Mouse (Mus musculus) urinary bladder, postnatal 25 days (tissue): ENCODE data around the gene Pik3cd.
"Not testable (repeated sequence)": the region's sequence is repeated elsewhere in the genome, so short reads cannot be mapped to it uniquely, and the experiment has no call there.

Experiments
- DNase-seq: peaks from one replicate; pipeline ENCODE4 v3.0.0; 2022; ENCODE audit warnings: low spot score

Pik3cd gene

DNA sequence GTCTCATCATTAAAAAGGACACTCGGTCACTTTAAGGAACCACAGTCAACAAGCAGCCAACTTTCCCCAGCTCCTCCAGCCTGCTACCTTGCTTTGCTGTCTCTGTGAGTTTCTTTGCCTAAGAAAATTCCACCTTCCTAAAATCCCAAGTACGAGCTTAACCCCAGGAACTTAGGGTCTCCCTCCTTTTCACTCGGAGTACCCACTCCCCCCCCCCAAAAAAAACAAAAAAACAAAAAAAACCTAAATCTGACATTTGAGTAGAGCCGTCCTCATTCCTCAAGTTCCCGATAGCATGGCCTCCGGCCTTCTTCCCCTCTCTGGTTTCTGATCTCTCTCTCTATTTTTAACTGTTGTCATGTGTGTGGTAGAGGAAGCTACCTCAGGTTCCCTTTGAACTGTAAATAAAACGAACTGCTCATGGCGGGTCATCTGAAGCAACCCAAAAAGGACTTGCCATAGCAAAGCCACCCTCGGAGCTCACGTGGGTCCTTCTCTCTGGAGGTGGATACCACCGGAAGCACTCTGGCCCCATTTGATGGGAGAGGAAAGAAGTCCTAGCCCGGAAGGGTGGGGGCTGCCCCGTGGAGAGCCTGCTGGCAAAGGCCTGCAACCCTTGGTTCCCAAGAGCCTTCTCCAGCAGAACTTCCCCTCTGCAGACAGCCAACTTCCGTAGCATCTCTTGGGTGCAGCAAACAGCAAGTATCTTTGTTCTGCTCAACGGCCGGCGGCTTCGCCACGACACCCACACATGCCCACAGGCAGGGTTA lies at the start of gene Pik3cd:
Pik3cd (minus strand) TSS at position 362 of the 770 bp plus-strand sequence.
- no peak for DNase-seq

DNA sequence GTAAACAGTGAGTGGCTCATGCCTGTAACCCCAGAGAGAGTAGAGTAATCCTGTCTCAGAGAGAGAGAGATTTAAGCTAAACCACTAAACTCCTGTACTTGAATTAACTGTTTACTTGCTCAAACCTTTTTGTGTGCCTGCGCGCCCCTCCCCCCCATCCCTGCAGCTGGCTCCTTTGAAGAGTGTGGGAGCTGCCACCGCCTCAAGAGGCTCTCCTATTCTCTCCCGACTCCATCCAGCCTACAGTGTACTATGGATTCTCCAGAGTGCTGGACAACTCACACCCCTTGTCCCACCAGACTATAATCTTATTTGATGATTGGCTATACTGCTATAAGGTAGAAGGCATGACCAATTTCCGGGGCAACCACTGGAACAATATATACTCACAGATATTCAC lies 48.3 kb upstream of the Pik3cd start:
- DNase-seq = no peak

- not testable (repeated sequence) for DNase-seq
Measured at GRCm38 (mm10) chr4:149749663-149750015, 47.3 kb upstream of the Pik3cd start.

DNA sequence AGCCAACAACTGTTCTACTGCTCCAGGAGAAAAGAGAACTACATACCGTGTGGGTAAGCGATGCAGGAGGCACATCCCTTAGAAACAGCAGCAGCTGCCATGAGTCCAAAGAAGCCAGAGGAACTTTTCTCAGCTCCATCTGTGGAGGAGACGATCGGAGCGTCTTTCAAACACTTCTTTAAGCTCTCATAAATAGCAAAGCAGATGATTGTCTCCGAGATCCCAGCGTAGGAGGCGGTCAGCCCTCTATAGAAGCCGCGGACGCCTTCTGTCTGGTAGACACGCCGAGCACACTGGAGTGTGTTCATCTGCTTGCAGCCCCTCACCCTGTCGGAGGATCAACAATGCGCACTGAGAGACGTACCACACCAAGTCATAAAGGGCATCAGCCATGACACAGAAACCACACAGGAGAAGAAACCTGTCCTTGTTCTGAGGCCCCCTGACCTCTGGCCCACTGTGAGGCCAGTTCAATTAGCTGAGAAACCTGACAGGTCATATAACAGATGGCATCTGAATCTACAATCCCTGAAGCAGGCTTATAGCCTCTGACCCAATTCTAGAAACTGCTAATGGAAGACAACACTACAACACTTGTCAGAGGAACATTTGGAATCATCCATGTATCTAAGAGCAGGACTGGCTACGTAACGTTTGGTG lies 46.8 kb upstream of the Pik3cd start:
- DNase-seq = no peak

GRCm38 (mm10) chr4:149744119-149744518 lies 41.7 kb upstream of the Pik3cd start:
- DNase-seq = no peak

DNA sequence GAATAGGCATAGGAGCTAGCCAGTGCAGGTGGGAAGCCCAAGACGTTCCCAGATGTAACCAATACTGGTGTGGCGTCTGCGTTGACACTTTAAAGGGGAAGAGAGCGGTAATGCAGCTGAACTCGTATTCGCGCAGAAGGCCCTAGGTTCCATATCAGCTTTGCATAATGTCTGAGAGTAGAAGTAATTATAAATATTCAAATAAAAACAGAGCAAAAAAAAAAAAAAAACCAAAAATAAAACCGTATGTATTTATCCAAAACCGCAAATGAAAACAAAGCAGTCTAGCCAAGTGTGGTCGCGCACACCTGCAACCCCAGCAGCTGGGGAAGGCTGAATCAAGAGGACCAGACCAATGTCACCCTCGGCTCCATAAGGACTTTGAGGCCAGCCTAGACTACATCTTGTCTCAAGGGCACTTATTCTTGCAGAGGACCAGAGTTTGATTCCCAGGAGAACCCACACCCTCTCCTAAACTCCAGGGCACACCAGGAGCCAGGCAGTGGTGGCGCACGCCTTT lies 39.7 kb upstream of the Pik3cd start:
- no peak for DNase-seq

DNA sequence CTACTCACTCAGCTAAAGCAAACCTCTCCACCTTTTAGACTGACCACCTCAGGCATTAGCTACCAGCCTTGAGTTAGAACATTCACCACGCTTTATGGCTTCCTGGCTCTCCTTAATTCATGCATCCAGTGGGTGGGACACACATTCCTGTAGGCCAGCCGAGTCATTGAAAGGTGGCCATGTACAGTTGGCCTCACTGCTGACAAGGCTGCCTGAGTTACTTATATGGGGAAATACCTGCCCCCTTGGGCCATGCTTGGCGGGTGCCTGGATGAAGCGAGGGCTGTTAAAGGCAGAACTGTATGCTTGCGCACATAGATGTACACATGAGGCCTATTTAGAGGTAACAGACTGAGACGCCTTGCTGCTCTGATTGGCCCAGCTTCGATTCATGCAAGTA lies 37.9 kb upstream of the Pik3cd start:
- DNase-seq = no peak

DNA sequence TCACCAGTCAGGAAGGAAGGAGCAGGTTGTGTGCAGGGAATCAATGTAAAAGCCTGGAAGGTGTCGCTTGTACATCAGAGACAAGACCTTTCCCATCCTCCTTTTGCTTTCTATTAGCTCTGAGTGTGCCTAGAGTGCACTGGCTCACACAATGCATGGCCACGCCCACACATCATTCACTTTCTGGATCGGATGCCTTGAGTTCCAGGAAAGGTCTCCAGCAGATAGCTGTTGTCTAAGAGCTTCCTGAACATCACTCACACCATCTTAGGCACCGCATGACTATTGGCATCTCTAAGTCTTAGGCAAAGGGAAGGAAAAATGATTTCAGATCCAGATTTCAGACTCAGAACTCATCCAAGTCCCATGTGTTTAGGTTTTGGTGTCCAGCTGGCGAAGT lies 37.1 kb upstream of the Pik3cd start:
- no peak for DNase-seq

DNA sequence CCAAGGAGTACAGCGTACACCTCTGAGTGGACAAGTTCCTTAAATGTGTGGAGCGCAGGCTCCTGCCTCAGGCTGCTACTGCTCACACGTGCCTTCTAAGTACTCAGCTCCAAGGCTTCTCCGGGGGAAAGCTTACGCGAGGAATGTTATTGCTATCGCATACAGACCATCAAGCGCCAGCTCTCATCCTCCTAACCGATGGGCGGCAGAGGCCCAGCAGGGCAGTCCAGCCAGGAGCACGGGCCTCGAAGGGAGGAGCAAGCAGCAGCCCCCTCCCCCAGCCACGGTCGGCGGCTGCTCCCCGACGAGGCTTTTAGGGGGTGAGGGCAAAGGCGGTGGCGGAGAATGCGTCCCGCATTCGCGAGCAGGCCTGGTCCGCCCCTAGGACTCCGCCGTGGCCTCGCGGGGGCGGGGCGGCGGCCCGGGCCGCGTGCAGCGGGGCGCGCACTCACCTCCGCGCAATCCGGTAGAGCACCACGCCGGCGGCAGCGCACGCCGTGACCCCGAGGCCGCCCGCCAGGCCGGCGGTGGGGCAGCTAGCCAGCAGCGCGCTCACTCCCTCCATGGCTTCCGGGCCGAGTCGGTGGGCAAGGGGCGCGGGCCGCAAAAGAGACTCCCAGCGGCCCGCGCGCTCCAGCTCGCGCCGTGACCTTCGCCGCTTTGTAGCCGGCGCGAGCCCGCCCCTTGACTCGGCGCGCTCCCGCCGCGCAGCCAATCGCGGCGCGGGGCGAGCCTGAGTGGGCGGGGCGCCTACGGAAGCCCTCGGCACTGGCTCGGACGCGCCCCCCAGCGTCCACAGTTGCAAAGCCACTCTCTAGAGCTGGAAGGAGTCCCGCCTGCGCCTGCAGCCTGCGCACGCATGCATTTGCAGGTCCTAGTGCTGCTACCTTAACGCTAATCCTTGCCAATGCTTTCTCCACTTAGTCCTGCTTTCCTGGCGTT lies 35.3 kb upstream of the Pik3cd start, which contains the start of gene Tmem201:
Tmem201 (minus strand) TSS at position 662 of the 942 bp plus-strand sequence.
- DNase-seq = peak; percentile 96

DNA sequence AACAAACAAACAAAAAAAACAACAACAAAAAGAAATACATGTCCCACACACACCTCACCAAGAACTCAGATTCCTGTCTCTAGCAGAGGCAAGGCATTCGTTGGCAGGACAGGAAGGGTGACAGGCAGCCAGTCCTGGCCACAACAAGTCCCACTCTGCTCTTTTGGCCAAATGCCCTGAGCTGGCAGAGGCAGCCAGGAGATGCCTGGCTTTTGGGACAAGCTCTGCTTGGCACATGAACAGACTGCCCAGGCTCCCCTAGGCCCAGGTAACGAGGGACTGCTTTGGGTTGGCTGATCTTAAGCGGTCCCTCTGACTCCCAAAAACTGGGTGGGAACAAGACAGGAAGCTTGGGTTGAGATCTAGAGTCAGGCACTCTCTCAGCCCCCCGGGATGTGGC lies 34.2 kb upstream of the Pik3cd start:
- peak; percentile 35 for DNase-seq

- no peak for DNase-seq
Measured at GRCm38 (mm10) chr4:149735624-149736250, 33.4 kb upstream of the Pik3cd start.

- no peak for DNase-seq
Measured at GRCm38 (mm10) chr4:149734730-149735475, 32.5 kb upstream of the Pik3cd start.

GRCm38 (mm10) chr4:149734246-149734645 lies 31.9 kb upstream of the Pik3cd start:
- no peak for DNase-seq

- DNase-seq = no peak
Measured at GRCm38 (mm10) chr4:149733748-149734147, 31.4 kb upstream of the Pik3cd start.

DNA sequence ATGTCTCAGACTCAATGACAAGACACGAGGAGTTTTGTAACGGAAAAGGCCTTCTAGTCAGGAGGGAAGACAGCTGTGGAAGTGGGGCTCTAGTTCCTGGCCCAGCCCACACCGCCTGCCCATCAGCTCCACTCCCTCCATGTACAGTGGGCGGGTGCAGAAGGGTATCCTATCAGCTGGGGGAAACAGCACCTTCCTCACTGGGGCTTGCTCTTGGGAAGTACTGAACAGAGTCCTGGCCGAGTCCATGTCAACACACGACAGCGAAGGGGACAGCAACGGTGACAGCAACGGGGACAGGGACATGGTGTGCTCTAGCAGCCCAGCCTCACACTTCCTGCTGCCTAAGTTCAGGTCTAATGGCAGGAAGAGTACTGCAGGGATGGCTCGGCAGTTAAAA lies 30.4 kb upstream of the Pik3cd start:
- DNase-seq = no peak

DNA sequence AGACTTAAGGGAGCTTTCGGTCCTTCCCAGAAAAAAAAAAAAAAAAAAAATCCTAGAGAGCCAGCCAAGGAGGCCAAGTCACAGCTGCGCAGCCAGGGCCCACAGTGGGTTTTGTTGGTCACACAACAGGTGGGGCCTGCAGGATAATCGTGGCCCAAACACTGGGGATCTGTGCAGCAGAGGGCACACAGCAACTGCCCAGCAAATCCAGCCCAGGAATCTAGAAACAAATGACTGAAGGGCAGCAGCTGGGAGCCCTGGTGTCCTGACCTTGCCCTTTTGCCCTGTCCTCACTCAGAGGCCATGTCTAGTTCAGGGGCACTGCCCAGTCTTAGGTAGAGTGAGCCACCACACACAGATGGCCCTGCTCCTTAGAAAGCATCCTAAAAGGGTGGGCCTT lies 29.9 kb upstream of the Pik3cd start:
- no peak for DNase-seq

- DNase-seq = no peak
Measured at GRCm38 (mm10) chr4:149730827-149731226, 28.5 kb upstream of the Pik3cd start.

DNA sequence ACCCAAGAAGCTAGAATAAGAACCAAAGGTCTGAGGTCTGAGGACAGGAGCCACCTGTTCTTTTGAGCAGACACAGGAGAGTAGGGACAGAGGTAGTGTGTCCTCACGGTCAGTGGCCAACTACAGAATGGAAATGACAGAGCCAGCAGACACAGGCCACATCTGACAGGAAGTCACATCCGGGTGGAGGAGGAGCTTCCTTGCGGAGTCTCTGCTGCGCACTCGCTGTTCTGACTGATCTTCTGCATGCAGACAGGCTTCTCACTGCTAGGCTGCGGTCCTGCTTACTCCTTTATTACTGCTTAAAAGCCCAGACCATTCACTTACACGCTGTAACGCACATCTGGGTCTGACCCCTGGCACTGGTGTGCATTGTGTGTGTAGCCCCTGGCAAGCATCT lies 26.4 kb upstream of the Pik3cd start:
- DNase-seq = no peak

DNA sequence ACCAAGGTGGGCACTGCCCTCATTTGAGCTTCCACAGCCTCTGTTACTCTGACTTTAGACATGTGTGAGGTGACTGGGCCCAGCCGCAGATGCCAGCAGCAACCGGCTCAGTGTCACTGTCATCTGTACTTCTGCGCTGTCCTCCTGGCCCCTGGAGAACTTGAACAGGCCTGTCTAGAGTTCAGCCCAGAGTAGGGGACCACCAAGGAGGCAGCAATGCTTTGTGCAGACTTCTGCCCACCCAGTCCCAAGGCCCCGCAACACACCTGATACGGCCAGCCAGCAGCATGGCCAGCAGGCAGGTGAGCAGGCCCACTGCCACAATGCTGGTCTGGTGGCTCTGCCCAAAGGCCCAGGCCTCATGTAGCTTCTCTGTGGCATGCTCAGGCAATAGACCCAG lies 25.3 kb upstream of the Pik3cd start:
- DNase-seq = no peak

GRCm38 (mm10) chr4:149725661-149726350 lies 23.4 kb upstream of the Pik3cd start:
- peak; percentile 80 for DNase-seq
